Mouse (Mus musculus) cerebellum, adult 18-20 months (tissue): Measurements from ENCODE around the gene Ccnt2.
A peak's percentile ranks its signal among the peaks of the same experiment; 100 is the strongest.

Experiments
- DNase-seq, 2 experiments: peaks; one replicate each; pipeline ENCODE4 v3.0.0; 2021

Ccnt2 gene

DNA sequence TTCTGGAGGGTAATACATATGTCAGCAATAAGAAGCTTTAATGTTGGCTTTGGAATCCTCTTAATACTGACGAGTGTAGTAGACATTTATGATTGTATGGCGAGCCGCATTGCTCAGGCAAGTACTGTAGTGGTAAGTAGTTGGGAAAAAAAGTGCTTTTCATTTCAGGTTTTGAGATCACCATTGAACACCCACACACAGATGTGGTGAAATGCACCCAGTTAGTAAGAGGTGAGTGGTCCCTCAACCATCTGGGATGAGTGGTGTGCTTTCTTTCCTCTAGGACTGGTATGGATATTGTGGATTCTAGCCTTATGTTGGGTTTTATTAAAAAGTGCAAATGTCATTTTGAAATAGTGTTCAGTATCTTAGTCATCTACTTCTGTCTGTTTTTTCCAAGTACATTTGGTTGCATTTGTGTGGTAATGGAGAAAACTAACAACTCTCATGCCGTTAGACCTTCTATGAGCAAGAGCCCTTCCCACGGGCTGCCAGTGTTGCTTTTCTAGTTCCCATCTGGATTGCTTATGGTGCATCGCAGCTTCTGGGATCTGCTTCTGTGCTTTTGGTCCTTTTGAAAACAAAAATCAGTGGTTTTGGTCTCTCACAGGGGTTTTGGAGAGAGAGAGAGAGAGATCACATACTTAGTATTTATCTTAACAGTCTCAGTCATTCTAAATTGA is 21.3 kb downstream of the Ccnt2 start:
- DNase-seq = no peak

DNA sequence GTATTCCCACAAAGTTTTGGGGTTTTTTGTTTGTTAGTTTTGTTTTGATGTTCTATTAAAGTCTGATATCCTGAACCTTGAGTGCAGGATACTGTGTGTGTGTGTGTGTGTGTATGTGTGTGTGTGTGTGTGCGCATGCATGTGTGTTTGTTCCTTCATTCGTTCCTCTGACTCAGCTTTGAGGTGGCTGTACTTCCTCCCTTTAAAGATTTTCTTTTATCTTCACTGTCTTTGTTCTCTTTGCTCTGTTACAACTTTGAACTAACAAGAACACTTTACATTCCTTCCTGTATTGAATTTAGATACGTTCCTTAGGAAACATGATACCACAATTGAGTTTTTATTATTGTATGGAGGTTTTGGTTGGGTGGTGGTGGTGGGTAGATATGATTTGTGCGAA is 22.4 kb downstream of the Ccnt2 start:
- DNase-seq = no peak

DNA sequence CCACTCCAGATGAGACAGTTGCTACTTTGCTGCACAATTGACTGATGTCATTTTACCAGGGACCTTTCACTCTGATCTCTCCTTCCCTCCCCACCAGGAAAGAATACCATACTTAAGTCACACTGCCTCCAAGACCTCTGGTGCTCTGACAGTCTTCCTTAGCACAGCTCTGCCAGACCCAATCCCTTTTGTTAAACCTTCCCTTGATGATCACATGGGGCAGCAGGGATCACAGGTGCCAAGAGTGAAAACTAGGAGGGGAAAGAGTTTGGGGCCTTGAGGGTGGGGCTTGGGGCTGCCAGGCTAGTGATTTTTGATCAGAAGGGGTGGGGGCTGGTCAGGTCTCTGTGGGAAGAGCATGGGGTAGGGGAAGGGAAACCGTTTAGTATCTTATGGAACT is 22.8 kb downstream of the Ccnt2 start:
- no peak for DNase-seq

DNA sequence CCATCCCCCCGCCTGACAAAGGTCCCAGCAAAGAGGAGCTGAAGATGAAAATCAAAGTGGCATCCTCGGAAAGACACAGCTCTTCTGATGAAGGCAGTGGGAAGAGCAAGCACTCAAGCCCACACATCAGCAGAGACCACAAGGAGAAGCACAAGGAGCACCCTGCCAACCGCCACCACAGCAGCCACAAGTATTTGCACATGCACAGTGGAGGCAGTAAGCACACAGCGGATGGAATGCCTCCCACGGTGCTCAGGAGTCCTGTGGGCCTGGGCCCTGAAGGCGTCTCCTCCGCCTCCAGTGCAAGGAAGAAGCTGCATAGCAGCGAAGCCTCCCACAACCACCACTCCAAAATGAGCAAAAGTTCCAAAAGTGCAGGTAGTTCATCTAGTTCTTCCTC is 29.0 kb downstream of the Ccnt2 start:
- no peak for DNase-seq

DNA sequence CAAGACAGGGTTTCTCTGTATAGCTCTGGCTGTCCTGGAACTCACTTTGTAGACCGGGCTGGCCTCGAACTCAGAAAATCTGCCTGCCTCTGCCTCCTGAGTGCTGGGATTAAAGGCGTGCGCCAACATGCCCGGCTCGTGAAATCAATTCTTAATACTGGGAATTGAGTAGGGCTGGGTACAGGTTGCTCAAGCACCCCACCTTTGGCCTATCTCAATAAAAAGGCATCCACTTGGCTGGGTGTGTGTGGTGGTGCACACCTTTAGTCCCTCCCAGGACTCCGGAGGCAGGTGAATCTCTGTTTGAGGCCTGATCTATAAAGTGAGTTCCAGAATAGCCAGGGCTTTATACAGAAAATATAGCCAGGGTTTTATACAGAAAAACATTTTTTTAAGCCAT is 34.7 kb downstream of the Ccnt2 start:
- DNase-seq = no peak

DNA sequence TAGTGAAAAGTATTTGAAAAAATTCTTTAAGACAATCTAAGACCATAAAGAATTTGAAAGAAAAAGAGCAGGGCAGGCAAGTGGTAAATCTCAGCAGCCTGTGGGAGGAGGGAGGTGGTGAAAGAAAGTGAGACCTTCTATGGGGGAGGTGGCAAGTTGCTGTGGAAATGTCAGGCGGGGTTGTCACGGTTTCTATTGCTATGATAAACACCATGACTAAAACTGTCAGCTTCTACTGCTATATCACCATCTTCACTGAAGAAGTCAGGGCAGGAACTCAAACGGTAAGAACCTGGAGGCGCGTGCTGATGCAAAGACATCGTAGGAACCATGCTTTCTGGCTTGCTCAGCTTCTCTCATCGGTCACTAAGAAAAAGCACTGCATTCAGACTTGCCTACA is 39.0 kb downstream of the Ccnt2 start:
- DNase-seq = no peak

DNA sequence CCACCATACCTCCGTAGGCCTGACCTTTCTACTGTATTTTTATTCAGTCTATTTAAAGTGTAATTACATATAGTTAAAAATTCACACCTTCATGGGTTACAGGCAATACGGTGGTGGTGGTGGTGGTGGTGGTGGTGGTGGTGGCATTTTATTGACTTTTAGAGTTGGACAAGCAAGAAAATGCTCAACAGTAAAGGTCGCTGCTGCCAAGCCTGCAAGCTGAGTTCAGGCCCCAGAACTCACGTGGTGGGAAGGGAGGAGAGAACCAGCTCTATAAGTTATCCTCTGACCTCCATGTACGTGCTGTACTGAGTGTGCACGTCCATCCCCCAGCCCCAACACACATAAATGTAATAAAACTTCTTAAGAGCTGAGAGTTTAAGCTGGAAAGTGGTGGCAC is 42.4 kb downstream of the Ccnt2 start:
- DNase-seq = no peak

DNA sequence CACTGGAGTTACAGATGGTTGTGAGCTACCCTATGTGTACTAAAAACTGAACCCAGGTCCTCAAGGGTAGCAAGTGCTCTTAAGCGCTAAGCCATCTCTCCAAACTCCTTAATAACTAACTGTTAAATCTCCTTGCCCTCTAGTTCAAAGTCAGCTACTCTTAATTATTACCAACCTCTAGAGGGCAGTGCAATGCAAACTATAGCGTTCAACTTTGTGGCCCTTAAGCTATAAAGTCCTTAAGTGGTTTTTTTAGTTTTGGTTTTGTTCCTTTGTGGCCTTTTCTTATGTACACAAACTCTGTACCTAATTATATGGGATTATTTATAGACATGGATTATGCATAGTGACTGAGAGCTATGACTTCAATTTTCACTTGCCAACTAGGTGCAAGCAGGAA is 53.4 kb downstream of the Ccnt2 start:
- peak; percentile 11 to 21 for DNase-seq

DNA sequence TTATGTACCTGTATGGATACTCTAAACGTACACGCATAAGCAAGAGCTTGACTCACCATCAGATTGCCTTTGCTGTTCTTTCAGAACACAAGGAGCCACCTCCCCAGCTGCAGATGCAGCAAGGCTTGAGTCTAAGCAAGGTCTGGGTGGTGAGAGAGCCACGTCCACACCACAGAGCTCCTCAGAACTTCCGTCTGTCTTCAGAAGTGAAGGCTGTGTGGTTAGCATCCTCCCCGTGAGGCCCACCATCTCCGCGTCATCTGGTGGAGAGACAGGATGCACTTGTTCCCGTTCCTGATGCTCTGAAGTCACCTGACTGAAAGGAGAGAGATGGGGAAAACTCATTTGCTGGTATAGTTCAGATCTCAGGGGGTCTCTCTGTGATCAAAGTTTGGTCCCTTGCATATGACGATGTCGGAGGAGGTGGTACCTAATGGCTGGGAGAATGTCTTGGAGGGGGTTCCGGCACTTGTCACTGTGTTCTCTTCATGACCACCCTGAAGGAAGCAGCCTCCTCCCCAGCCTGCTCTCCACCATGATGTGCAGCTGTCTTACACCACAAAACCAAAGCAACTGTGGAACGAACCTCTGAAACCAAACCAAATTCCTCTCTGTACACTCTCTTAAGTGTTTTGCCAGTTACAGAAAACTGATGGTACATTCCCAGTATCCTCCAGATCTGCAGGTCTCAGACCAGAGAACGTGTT is 56.4 kb downstream of the Ccnt2 start:
- DNase-seq = no peak

DNA sequence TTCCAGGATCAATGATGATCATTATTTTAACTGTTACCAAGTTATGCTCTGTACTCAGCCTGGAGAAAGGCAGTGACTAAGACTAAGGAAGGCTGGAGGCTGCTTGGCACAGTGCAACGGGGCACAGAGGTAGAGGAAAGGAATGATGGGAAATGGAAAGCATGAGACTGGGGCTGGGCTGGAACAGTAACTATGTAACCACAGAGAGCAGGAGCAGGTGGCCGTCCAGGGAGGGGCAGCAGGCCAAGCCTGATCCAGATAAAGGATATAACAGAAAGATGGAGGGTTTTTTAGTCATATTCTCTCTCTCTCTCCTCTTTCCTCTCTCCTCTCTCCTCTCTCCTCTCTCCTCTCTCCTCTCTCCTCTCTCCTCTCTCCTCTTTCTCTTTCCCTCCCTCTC is 59.8 kb downstream of the Ccnt2 start:
- DNase-seq = no peak

DNA sequence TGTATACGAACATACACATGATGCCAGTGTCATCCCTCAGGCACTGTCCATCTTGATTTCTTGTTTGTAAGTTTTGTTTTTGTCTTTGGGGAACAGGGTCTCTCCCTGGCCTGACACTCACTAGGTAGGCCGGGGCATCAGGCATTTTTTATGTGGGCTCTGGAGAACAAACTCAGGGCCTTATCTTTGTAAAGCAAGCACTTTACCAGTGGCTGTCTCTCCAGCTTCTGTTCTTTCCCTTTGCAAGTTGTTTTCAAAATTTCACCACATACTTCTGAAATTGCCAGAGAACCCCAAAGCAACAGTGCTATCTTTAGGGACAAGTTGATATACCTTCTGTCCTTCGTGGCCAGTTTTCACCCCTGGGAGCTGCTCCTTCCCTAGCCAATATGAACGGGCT is 60.2 kb downstream of the Ccnt2 start:
- no peak for DNase-seq

DNA sequence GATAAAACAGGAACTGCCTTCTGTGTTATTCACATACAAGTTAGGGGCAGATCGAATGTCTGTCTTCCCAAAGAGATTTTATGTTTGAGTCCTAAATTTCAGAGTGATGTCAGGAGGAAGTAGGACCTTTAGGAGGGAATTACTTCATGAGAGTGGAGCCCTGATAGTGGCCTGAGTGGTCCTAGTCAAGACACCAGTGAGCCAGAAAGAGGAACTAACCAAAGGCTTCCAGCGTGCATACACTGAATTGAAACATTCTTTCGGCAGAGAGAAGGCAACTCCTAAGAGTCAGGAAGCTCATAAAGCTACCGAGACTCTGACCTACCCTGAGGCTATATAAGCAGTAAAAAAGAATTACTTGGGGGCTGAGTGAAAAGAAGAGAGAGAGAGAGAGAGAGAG is 62.7 kb downstream of the Ccnt2 start:
- DNase-seq = no peak

DNA sequence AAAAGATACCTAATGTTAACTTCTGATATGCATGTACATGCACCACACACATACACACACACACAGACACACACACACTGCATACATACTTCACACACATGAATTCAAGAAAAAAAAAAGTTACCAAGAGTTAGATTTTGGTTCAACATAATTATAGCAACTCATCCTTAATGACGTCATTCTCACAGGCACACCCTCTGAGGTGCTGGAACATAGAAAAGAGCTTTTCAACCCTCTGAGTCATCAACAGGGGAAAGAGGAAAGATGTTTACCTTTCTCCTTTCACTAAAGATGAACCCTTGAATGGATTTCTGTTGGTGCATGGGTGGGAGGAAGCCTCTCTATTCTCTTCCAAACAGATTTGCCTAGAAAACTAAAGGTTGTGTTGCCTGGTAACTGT is 64.6 kb downstream of the Ccnt2 start:
- no peak for DNase-seq

DNA sequence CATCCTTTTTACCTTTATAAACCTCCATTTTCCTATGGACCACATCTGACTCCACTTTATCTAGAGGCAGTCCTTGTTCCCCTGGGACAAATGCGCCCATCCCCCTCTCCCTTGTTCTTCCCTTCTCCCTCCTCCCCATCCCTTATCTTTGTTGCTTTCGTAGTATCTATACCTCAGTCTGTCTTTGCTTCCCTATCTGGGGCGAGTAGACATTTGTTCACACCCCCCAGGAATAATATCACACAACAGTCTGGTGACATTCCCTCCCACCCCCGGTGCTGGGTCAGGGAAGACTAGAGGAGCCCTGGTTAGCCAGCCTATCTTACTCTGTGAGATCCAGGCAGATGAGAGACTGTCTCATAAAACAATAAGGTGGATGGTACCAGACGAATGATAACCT is 71.5 kb downstream of the Ccnt2 start:
- no peak for DNase-seq

DNA sequence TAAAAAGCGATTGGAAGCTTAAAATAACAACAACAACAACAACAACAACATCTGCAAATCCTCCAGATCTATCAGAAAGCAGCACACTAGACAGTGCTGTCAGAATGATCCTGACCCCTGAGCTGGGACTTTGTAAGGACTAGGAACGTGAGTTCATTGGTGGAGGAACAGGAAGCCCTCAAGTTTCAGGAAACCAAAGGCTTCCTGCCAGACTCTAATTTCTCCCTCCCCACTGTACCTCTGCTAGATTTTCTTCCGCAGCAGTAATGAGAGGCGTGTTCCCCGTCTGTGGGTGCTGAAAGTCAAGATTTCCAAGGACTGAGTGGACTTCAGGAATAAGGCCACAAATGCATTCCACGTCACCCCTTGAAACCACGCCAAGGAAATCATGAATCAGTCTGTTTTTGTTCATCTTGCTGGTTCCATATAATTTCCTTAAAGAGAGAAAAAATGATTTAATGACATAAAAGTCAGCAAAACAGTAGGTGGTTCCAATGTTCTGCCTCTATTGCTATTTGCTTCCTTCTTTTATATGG is 76.2 kb downstream of the Ccnt2 start:
- no peak for DNase-seq

DNA sequence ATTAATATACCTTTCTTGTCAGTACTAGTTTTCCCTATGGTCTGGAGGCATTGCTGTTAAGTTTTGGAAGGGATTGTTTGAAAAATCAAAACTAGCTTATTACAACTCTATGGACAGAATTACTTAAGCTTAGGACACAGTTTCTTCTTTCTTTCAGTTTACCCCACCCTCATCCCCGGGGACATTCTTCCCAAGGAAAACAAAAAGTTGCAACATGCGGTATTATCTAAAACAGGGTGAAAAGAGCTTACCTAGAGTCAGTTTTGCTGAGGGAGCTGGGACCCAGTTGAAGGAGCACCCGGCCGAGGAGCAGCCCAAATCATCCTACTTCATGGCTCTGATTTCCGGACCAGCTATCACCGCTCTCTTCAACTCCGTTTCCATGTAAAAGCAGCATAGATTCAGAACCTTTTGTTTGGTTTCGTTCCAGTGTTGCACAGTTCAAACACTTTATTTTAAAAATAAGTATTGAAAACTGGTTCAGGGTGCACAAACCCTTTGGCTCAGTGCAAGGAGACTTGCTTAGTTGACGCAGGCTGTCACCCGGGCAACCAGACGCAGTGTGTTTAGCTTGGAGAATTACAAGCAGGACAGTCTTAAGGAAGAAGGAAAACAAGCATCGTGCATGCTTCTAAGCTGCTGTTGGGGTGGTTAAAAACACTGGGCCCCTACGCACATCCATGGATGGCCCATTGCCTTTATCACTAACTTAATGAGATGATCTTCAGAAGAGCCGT is 80.7 kb downstream of the Ccnt2 start, which contains the start of gene Map3k19:
TSS of gene Map3k19 (minus strand) at position 546 of the 737 bp plus-strand sequence.
- no peak for DNase-seq
